In the genomic region with DNA sequence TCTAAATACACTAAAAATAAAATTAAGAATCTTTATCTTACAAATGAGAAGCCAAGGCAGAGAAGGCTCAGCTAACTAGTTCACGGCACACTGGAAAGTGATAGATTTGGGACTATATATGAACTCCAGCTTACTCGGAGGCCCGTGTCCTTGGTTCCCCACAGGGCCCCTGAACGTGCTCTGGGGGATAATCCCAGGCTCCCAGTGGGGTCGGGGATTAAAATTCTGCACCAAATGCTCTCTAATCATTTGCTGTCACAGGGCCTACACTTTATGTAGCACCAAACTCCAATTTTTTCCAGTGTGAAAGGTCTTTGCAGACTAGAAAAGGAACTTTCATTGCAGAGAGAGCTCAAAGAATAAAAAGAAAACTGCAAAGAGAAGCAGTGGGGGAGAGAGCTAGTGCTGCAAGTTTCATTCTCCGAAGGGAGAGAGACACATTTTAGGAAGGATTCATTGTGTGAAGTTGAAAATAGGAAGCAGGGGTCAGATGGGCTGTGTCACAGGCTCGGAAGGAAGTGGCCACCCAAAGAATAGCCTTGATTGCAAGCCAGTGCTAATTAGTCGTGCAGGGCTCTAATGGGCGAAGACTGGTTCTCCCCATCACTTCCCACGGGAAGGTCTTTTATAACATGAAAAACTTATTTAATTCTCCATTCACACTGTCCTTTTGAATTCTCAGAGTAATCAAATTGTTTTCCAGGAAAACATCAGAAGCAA, we compare ENCODE assay signal across 24 mouse cellular contexts.
DNase-seq lines count a peak whose midpoint lies in the region; ATAC-seq lines count a peak whose summit lies in the region.
"Had no signal": no experiment of that assay in that cellular context is flagged by ENCODE, and none has a peak within 500 bp of the region (broad histone marks: within the 10 kb centered on the region; RNA-seq: fewer than 3 reads in every experiment).

No protein-coding gene starts in this region.

- H3K27me3 ChIP-seq in forebrain, embryonic 13.5 days, result no peaks in the 10 kb centered on the region
- H3K27me3 ChIP-seq in forebrain, embryonic 10.5 days (ENCODE audit: poor library complexity, severe bottlenecking), result peaks cover 21% of the 10 kb centered on the region; the same call in 1 of the 2 replicates
- H3K27me3 ChIP-seq: embryonic facial prominence, embryonic 13.5 days; kidney, embryonic 15.5 days; stomach, embryonic 15.5 days had no signal

- no peaks in the 10 kb centered on the region for H3K36me3 ChIP-seq in forebrain, embryonic 13.5 days (ENCODE audit: poor library complexity, severe bottlenecking)
- H3K36me3 ChIP-seq in forebrain, embryonic 10.5 days (replicated peaks), result no peaks in the 10 kb centered on the region
- H3K36me3 ChIP-seq: embryonic facial prominence, embryonic 13.5 days; kidney, embryonic 15.5 days; liver, embryonic 13.5 days; stomach, embryonic 15.5 days had no signal

- peaks cover 13% of the 10 kb centered on the region; the same call in 1 of the 2 replicates for H3K4me1 ChIP-seq in forebrain, embryonic 13.5 days
- peaks cover 26% of the 10 kb centered on the region for H3K4me1 ChIP-seq in forebrain, embryonic 10.5 days
- H3K4me1 ChIP-seq: kidney, embryonic 15.5 days; stomach, embryonic 15.5 days had no signal

- H3K9me3 ChIP-seq in forebrain, embryonic 13.5 days (replicated peaks), result no peaks in the 10 kb centered on the region; the same call in 1 of the 2 replicates
- H3K9me3 ChIP-seq in forebrain, embryonic 10.5 days, result no peaks in the 10 kb centered on the region
- H3K9me3 ChIP-seq: embryonic facial prominence, embryonic 13.5 days; kidney, embryonic 15.5 days; liver, embryonic 13.5 days; stomach, embryonic 15.5 days had no signal

- no peak overlapping the region for H3K9ac ChIP-seq in forebrain, embryonic 13.5 days
- H3K9ac ChIP-seq: embryonic facial prominence, embryonic 13.5 days; hindbrain, embryonic 14.5 days; kidney, embryonic 15.5 days; liver, embryonic 13.5 days; stomach, embryonic 15.5 days had no signal

- DNase-seq in forebrain, embryonic 10.5 days (ENCODE audit: extremely low spot score, low spot score), result no peak
- peak; percentile 14 for DNase-seq in kidney, postnatal 10 days
- no peak for DNase-seq in kidney, adult 11 months
- DNase-seq in retina, postnatal 1 day, result peak; percentile 30
- DNase-seq in retina, embryonic 14.5 days (ENCODE audit: low spot score), result no peak
- DNase-seq in ovary, adult 18-20 months (ENCODE audit: low spot score), result no peak
- DNase-seq: adrenal gland, postnatal 10 days; cerebellum, adult 8-10 months; cerebellum, postnatal 36 days; embryo, embryonic 11 days; gastrocnemius, postnatal 36 days; kidney, postnatal 4 days; liver, embryonic 13.5 days; lung, adult 2 months; lung, postnatal 14 days; thymus, postnatal 25 days had no signal

- no peak overlapping the region for H3K4me3 ChIP-seq in forebrain, embryonic 13.5 days
- no peak overlapping the region for H3K4me3 ChIP-seq in forebrain, embryonic 10.5 days
- H3K4me3 ChIP-seq: embryonic facial prominence, embryonic 13.5 days; erythroblast, embryonic 14.5 days; kidney, embryonic 15.5 days; liver, embryonic 13.5 days; stomach, embryonic 15.5 days had no signal

- no peak overlapping the region for H3K27ac ChIP-seq in forebrain, embryonic 13.5 days
- no peak overlapping the region for H3K27ac ChIP-seq in forebrain, embryonic 10.5 days
- H3K27ac ChIP-seq: embryonic facial prominence, embryonic 13.5 days; hindbrain, embryonic 14.5 days; kidney, embryonic 15.5 days; stomach, embryonic 15.5 days had no signal

- no peak overlapping the region for H3K4me2 ChIP-seq in forebrain, embryonic 13.5 days
- H3K4me2 ChIP-seq: embryonic facial prominence, embryonic 13.5 days; hindbrain, embryonic 14.5 days; kidney, embryonic 15.5 days; liver, embryonic 13.5 days; midbrain, embryonic 11.5 days; stomach, embryonic 15.5 days had no signal

- peak; percentile 80 for ATAC-seq in forebrain, embryonic 13.5 days
- ATAC-seq: intestine, postnatal 0 days had no signal

- WGBS in forebrain, embryonic 13.5 days, result 10% methylated on average over 10 of the region's 10 CpGs
- 38% methylated on average over 10 of the region's 10 CpGs for WGBS in forebrain, embryonic 10.5 days

Comparison
In these comparisons a context has a peak if more than half of its experiments do, and no peak if none do; other contexts are left out.
1. DNase-seq: peak in kidney, postnatal 10 days (single experiment) and retina, postnatal 1 day (single experiment); none in forebrain, embryonic 10.5 days (single experiment), kidney, adult 11 months (single experiment), retina, embryonic 14.5 days (single experiment) and ovary, adult 18-20 months (single experiment).